Mouse (Mus musculus) embryonic facial prominence, embryonic 11.5 days (tissue): ENCODE measurements at regions not wholly inside any gene's neighbourhood (a gene's known extent, or its start where the extent isn't known, plus 50 kb on each side); places are given as distances from the start of the nearest gene placed in this dataset.

ENCODE experiments used
- ATAC-seq: fragments of 200-750 bp; cut with Nextera tagmentation; replicated peaks from 2 replicates; pipeline ENCODE4 v1.8.0; 2017; ENCODE audit warnings: low read depth; ENCODE audit not compliant: insufficient number of reproducible peaks, low FRiP score, low TSS enrichment
- DNase-seq: peaks from one replicate; pipeline ENCODE4 v3.0.0-alpha.2; 2015; ENCODE audit warnings: low spot score
- H3K27ac ChIP-seq: fragments of 300-500 bp; sonication (generic); replicated peaks from 2 replicates; pipeline ENCODE4 v1.5.1; 2014; ENCODE audit warnings: mild to moderate bottlenecking, low read depth, low read length, control low read depth
- H3K27me3 ChIP-seq: fragments of 300-500 bp; sonication (generic); 2 replicates; pipeline ENCODE4 v1.6.1; 2014; ENCODE audit warnings: mild to moderate bottlenecking, low read length, moderate library complexity, mixed read lengths; ENCODE audit not compliant: control insufficient read depth, insufficient read depth
- H3K36me3 ChIP-seq: fragments of 300-500 bp; sonication (generic); replicated peaks from 2 replicates; pipeline ENCODE4 v1.6.1; 2014; ENCODE audit warnings: low read depth, mild to moderate bottlenecking, low read length, moderate library complexity, mixed read lengths; ENCODE audit not compliant: control insufficient read depth, insufficient read depth
- H3K4me1 ChIP-seq: fragments of 300-500 bp; sonication (generic); 2 replicates; pipeline ENCODE4 v1.6.1; 2014; ENCODE audit warnings: low read length, mixed read lengths; ENCODE audit not compliant: control insufficient read depth, insufficient read depth
- H3K4me2 ChIP-seq: fragments of 300-500 bp; sonication (generic); 2 replicates; pipeline ENCODE4 v1.6.1; 2014; ENCODE audit warnings: low read depth, mild to moderate bottlenecking, control low read depth, low read length, moderate library complexity
- H3K4me3 ChIP-seq: fragments of 300-500 bp; sonication (generic); 2 replicates; pipeline ENCODE4 v1.5.1; 2014; ENCODE audit warnings: low read depth, low read length, control low read depth
- H3K9ac ChIP-seq: fragments of 300-500 bp; sonication (generic); replicated peaks from 2 replicates; pipeline ENCODE4 v1.6.1; 2014; ENCODE audit warnings: mild to moderate bottlenecking, control low read depth, low read length
- H3K9me3 ChIP-seq: fragments of 300-500 bp; sonication (generic); replicated peaks from 2 replicates; pipeline ENCODE4 v1.6.1; 2016; ENCODE audit warnings: mild to moderate bottlenecking, low read length, inconsistent platforms, mixed read lengths; ENCODE audit not compliant: control insufficient read depth
- WGBS: fragments of 180-500 bp; shearing (Covaris S2); extraction: QIAGEN DNeasy Blood & Tissue Kit; methylation state at CpG from one replicate; pipeline ENCODE4 v1.1.7; 2014; 5-methylcytosine and 5-hydroxymethylcytosine counted together

GRCm38 (mm10) chr12:107262076-107262475 lies 226.4 kb upstream of the 3110018I06Rik start:
- H3K27ac ChIP-seq = no peak overlapping the region
- no peak overlapping the region for H3K4me3 ChIP-seq
- ATAC-seq (no peak), DNase-seq (no peak)
- H3K27me3 ChIP-seq = no peaks in the 10 kb centered on the region
- H3K9me3 ChIP-seq = no peaks in the 10 kb centered on the region
- H3K9ac ChIP-seq = no peak overlapping the region
- no peaks in the 10 kb centered on the region for H3K4me1 ChIP-seq
- WGBS = 93% methylated on average over 5 of the region's 5 CpGs
- no peak overlapping the region for H3K4me2 ChIP-seq
- H3K36me3 ChIP-seq = no peaks in the 10 kb centered on the region

GRCm38 (mm10) chr12:107262516-107262915 lies 225.9 kb upstream of the 3110018I06Rik start:
- Histone ChIP-seq H3K27me3 (no peaks in the 10 kb centered on the region), H3K4me2 (no peak overlapping the region), H3K4me3 (no peak overlapping the region), H3K9me3 (no peaks in the 10 kb centered on the region), H3K4me1 (no peaks in the 10 kb centered on the region), H3K9ac (no peak overlapping the region), H3K27ac (no peak overlapping the region), H3K36me3 (no peaks in the 10 kb centered on the region)
- 92% methylated on average over 4 of the region's 4 CpGs for WGBS
- DNase-seq = no peak
- no peak for ATAC-seq

- Histone ChIP-seq H3K9me3 (no peaks in the 10 kb centered on the region), H3K4me2 (no peak overlapping the region), H3K27me3 (no peaks in the 10 kb centered on the region), H3K27ac (no peak overlapping the region), H3K4me3 (no peak overlapping the region), H3K4me1 (no peaks in the 10 kb centered on the region), H3K9ac (no peak overlapping the region), H3K36me3 (no peaks in the 10 kb centered on the region)
- ATAC-seq (no peak), DNase-seq (no peak)
- 76% methylated on average over 2 of the region's 2 CpGs for WGBS
Measured at GRCm38 (mm10) chr12:107266696-107267095, 221.7 kb upstream of the 3110018I06Rik start.

GRCm38 (mm10) chr12:107285622-107286021 lies 202.8 kb upstream of the 3110018I06Rik start:
- DNase-seq = no peak
- 88% methylated on average over 9 of the region's 9 CpGs for WGBS

GRCm38 (mm10) chr12:107291377-107291776 lies 197.1 kb upstream of the 3110018I06Rik start:
- Histone ChIP-seq H3K9ac (no peak overlapping the region), H3K4me3 (no peak overlapping the region), H3K4me2 (no peak overlapping the region), H3K4me1 (no peaks in the 10 kb centered on the region; the same call in 1 of the 2 replicates), H3K27me3 (no peaks in the 10 kb centered on the region; the same call in 1 of the 2 replicates), H3K27ac (no peak overlapping the region), H3K9me3 (no peaks in the 10 kb centered on the region), H3K36me3 (no peaks in the 10 kb centered on the region)
- 87% methylated on average over 5 of the region's 5 CpGs for WGBS
- ATAC-seq (no peak), DNase-seq (no peak)

More at GRCm38 (mm10) chr12:107285622-107286021, 202.8 kb upstream of the 3110018I06Rik start:
- ATAC-seq = no peak
- Histone ChIP-seq H3K4me2 (no peak overlapping the region), H3K9ac (no peak overlapping the region), H3K9me3 (no peaks in the 10 kb centered on the region), H3K4me3 (no peak overlapping the region), H3K36me3 (no peaks in the 10 kb centered on the region), H3K27me3 (no peaks in the 10 kb centered on the region), H3K4me1 (no peaks in the 10 kb centered on the region; the same call in 1 of the 2 replicates), H3K27ac (no peak overlapping the region)

- Histone ChIP-seq H3K36me3 (no peaks in the 10 kb centered on the region), H3K4me3 (no peak overlapping the region), H3K9ac (no peak overlapping the region), H3K27ac (no peak overlapping the region), H3K9me3 (no peaks in the 10 kb centered on the region), H3K4me1 (no peaks in the 10 kb centered on the region), H3K4me2 (no peak overlapping the region), H3K27me3 (no peaks in the 10 kb centered on the region)
- ATAC-seq (no peak), DNase-seq (no peak)
- 59% methylated on average over 15 of the region's 15 CpGs for WGBS
Measured at GRCm38 (mm10) chr12:107307094-107307740, 181.2 kb upstream of the 3110018I06Rik start.

GRCm38 (mm10) chr12:107315446-107315845 lies 173.0 kb upstream of the 3110018I06Rik start:
- Histone ChIP-seq H3K4me3 (no peak overlapping the region), H3K27me3 (no peaks in the 10 kb centered on the region), H3K36me3 (no peaks in the 10 kb centered on the region), H3K4me2 (no peak overlapping the region), H3K9ac (no peak overlapping the region), H3K9me3 (no peaks in the 10 kb centered on the region), H3K27ac (no peak overlapping the region), H3K4me1 (no peaks in the 10 kb centered on the region)
- ATAC-seq (no peak), DNase-seq (no peak)
- WGBS = 95% methylated on average over 4 of the region's 4 CpGs

- no peaks in the 10 kb centered on the region for H3K4me1 ChIP-seq
- no peak overlapping the region for H3K9ac ChIP-seq
- H3K36me3 ChIP-seq = no peaks in the 10 kb centered on the region
- H3K9me3 ChIP-seq = no peaks in the 10 kb centered on the region
- DNase-seq (no peak), ATAC-seq (no peak)
- WGBS = 62% methylated on average over 7 of the region's 7 CpGs
- H3K27me3 ChIP-seq = no peaks in the 10 kb centered on the region
- no peak overlapping the region for H3K27ac ChIP-seq
- no peak overlapping the region for H3K4me2 ChIP-seq
- H3K4me3 ChIP-seq = no peak overlapping the region
Measured at GRCm38 (mm10) chr12:107322861-107323260, 165.6 kb upstream of the 3110018I06Rik start.
